Mouse (Mus musculus): ENCODE results near the gene Kcnq2. TPM values are rescaled to one million over a fixed set of nuclear protein-coding genes. Genes with fewer than 3 reads are reported as not detected.

Gene Kcnq2
- polyA plus RNA-seq, 1 experiment from 2014 or later: 0.19 TPM

- Histone ChIP-seq H3K36me3 (no peaks in the 10 kb centered on the region), H3K4me3 (no peak overlapping the region), H3K27me3 (replicated peaks) (peaks cover 80% of the 10 kb centered on the region), H3K4me1 (no peaks in the 10 kb centered on the region), H3K4me2 (no peak overlapping the region), H3K9me3 (no peaks in the 10 kb centered on the region), H3K9ac (no peak overlapping the region), H3K27ac (replicated peaks) (no peak overlapping the region)
- 47% methylated on average over 7 of the region's 7 CpGs for WGBS
- no peak for ATAC-seq (ENCODE audit: extremely low read depth, insufficient number of reproducible peaks, low FRiP score, low TSS enrichment)
Observed at GRCm38 (mm10) chr2:181125726-181126455, 9.2 kb downstream of the Kcnq2 start.

GRCm38 (mm10) chr2:181122642-181123041 is 12.5 kb downstream of the Kcnq2 start:
- no peaks in the 10 kb centered on the region for H3K4me1 ChIP-seq
- H3K9ac ChIP-seq: no peak overlapping the region
- no peak overlapping the region for H3K27ac ChIP-seq (replicated peaks)

GRCm38 (mm10) chr2:181120922-181121449 is 14.1 kb downstream of the Kcnq2 start:
- Histone ChIP-seq H3K9me3 (no peaks in the 10 kb centered on the region), H3K4me1 (no peaks in the 10 kb centered on the region), H3K36me3 (no peaks in the 10 kb centered on the region), H3K4me2 (no peak overlapping the region), H3K9ac (no peak overlapping the region), H3K4me3 (no peak overlapping the region), H3K27me3 (replicated peaks) (peaks cover 88% of the 10 kb centered on the region), H3K27ac (replicated peaks) (no peak overlapping the region)
- 73% methylated on average over 4 of the region's 4 CpGs for WGBS
- ATAC-seq (ENCODE audit: extremely low read depth, insufficient number of reproducible peaks, low FRiP score, low TSS enrichment): no peak

More at GRCm38 (mm10) chr2:181122642-181123041, 12.5 kb downstream of the Kcnq2 start:
- no peaks in the 10 kb centered on the region for H3K9me3 ChIP-seq
- H3K4me2 ChIP-seq: no peak overlapping the region
- peaks cover 88% of the 10 kb centered on the region for H3K27me3 ChIP-seq (replicated peaks)
- no peak for ATAC-seq (ENCODE audit: extremely low read depth, insufficient number of reproducible peaks, low FRiP score, low TSS enrichment)
- no peak overlapping the region for H3K4me3 ChIP-seq
- no peaks in the 10 kb centered on the region for H3K36me3 ChIP-seq

- 25% methylated on average over 10 of the region's 10 CpGs for WGBS
- Histone ChIP-seq H3K27ac (replicated peaks) (no peak overlapping the region), H3K9ac (no peak overlapping the region), H3K4me2 (no peak overlapping the region), H3K27me3 (replicated peaks) (peaks cover 80% of the 10 kb centered on the region), H3K36me3 (no peaks in the 10 kb centered on the region), H3K4me3 (no peak overlapping the region), H3K9me3 (no peaks in the 10 kb centered on the region), H3K4me1 (no peaks in the 10 kb centered on the region)
- ATAC-seq (ENCODE audit: extremely low read depth, insufficient number of reproducible peaks, low FRiP score, low TSS enrichment): no peak
Observed at GRCm38 (mm10) chr2:181119952-181120351, 15.1 kb downstream of the Kcnq2 start.

- peaks cover 71% of the 10 kb centered on the region for H3K27me3 ChIP-seq (replicated peaks)
- H3K9me3 ChIP-seq: no peaks in the 10 kb centered on the region
- H3K36me3 ChIP-seq: no peaks in the 10 kb centered on the region
- H3K4me3 ChIP-seq: no peak overlapping the region
- no peak for ATAC-seq (ENCODE audit: extremely low read depth, insufficient number of reproducible peaks, low FRiP score, low TSS enrichment)
- H3K27ac ChIP-seq (replicated peaks): no peak overlapping the region
- H3K9ac ChIP-seq: no peak overlapping the region
- WGBS: 73% methylated on average over 5 of the region's 5 CpGs
- no peaks in the 10 kb centered on the region for H3K4me1 ChIP-seq
- H3K4me2 ChIP-seq: no peak overlapping the region
Observed at GRCm38 (mm10) chr2:181116436-181116835, 18.7 kb downstream of the Kcnq2 start.

- no peak overlapping the region for H3K4me3 ChIP-seq
- H3K4me2 ChIP-seq: no peak overlapping the region
- no peaks in the 10 kb centered on the region for H3K9me3 ChIP-seq
- 53% methylated on average over 3 of the region's 3 CpGs for WGBS
- no peaks in the 10 kb centered on the region for H3K4me1 ChIP-seq
- H3K36me3 ChIP-seq: no peaks in the 10 kb centered on the region
- peaks cover 62% of the 10 kb centered on the region for H3K27me3 ChIP-seq (replicated peaks)
- no peak for ATAC-seq (ENCODE audit: extremely low read depth, insufficient number of reproducible peaks, low FRiP score, low TSS enrichment)
- H3K9ac ChIP-seq: no peak overlapping the region
- no peak overlapping the region for H3K27ac ChIP-seq (replicated peaks)
Observed at GRCm38 (mm10) chr2:181115367-181115766, 19.7 kb downstream of the Kcnq2 start.

- peaks cover 49% of the 10 kb centered on the region for H3K27me3 ChIP-seq (replicated peaks)
- H3K27ac ChIP-seq (replicated peaks): no peak overlapping the region
- no peaks in the 10 kb centered on the region for H3K4me1 ChIP-seq
- H3K9ac ChIP-seq: no peak overlapping the region
- H3K9me3 ChIP-seq: no peaks in the 10 kb centered on the region
- H3K4me2 ChIP-seq: no peak overlapping the region
- H3K4me3 ChIP-seq: no peak overlapping the region
- ATAC-seq (ENCODE audit: extremely low read depth, insufficient number of reproducible peaks, low FRiP score, low TSS enrichment): no peak
- 67% methylated on average over 8 of the region's 8 CpGs for WGBS
- H3K36me3 ChIP-seq: no peaks in the 10 kb centered on the region
Observed at GRCm38 (mm10) chr2:181113762-181114361, 21.2 kb downstream of the Kcnq2 start.

GRCm38 (mm10) chr2:181111665-181112064 is 23.4 kb downstream of the Kcnq2 start:
- ATAC-seq (ENCODE audit: extremely low read depth, insufficient number of reproducible peaks, low FRiP score, low TSS enrichment): no peak
- H3K9ac ChIP-seq: no peak overlapping the region
- H3K36me3 ChIP-seq: no peaks in the 10 kb centered on the region
- H3K4me1 ChIP-seq: no peaks in the 10 kb centered on the region
- no peaks in the 10 kb centered on the region for H3K9me3 ChIP-seq
- H3K4me3 ChIP-seq: no peak overlapping the region
- H3K4me2 ChIP-seq: no peak overlapping the region
- WGBS: 84% methylated on average over 1 of the region's 1 CpGs
- H3K27ac ChIP-seq (replicated peaks): no peak overlapping the region
- peaks cover 31% of the 10 kb centered on the region for H3K27me3 ChIP-seq (replicated peaks)

- no peak overlapping the region for H3K27ac ChIP-seq (replicated peaks)
- no peak for ATAC-seq (ENCODE audit: extremely low read depth, insufficient number of reproducible peaks, low FRiP score, low TSS enrichment)
Observed at GRCm38 (mm10) chr2:181104111-181104510, 31.0 kb downstream of the Kcnq2 start.

GRCm38 (mm10) chr2:181102161-181102560 is 32.9 kb downstream of the Kcnq2 start:
- H3K36me3 ChIP-seq: no peaks in the 10 kb centered on the region
- H3K4me3 ChIP-seq: no peak overlapping the region
- H3K9me3 ChIP-seq: no peaks in the 10 kb centered on the region
- no peak overlapping the region for H3K4me2 ChIP-seq
- H3K27me3 ChIP-seq (replicated peaks): peaks cover 58% of the 10 kb centered on the region
- WGBS: 54% methylated on average over 2 of the region's 2 CpGs
- no peak overlapping the region for H3K9ac ChIP-seq
- no peak for ATAC-seq (ENCODE audit: extremely low read depth, insufficient number of reproducible peaks, low FRiP score, low TSS enrichment)
- H3K4me1 ChIP-seq: no peaks in the 10 kb centered on the region
- no peak overlapping the region for H3K27ac ChIP-seq (replicated peaks)

More at GRCm38 (mm10) chr2:181104111-181104510, 31.0 kb downstream of the Kcnq2 start:
- WGBS: 57% methylated on average over 2 of the region's 2 CpGs
- Histone ChIP-seq H3K27me3 (replicated peaks) (peaks cover 41% of the 10 kb centered on the region), H3K4me3 (no peak overlapping the region), H3K4me1 (no peaks in the 10 kb centered on the region), H3K4me2 (no peak overlapping the region), H3K36me3 (no peaks in the 10 kb centered on the region), H3K9ac (no peak overlapping the region), H3K9me3 (no peaks in the 10 kb centered on the region)

- no peak overlapping the region for H3K4me2 ChIP-seq
- no peak overlapping the region for H3K4me3 ChIP-seq
- H3K9ac ChIP-seq: no peak overlapping the region
- H3K36me3 ChIP-seq: no peaks in the 10 kb centered on the region
- no peak overlapping the region for H3K27ac ChIP-seq (replicated peaks)
- ATAC-seq (ENCODE audit: extremely low read depth, insufficient number of reproducible peaks, low FRiP score, low TSS enrichment): no peak
- no peaks in the 10 kb centered on the region for H3K4me1 ChIP-seq
- H3K9me3 ChIP-seq: no peaks in the 10 kb centered on the region
- peaks cover 63% of the 10 kb centered on the region for H3K27me3 ChIP-seq (replicated peaks)
- WGBS: 64% methylated on average over 1 of the region's 1 CpGs
Observed at GRCm38 (mm10) chr2:181101626-181102025, 33.5 kb downstream of the Kcnq2 start.

GRCm38 (mm10) chr2:181100087-181100486 is 35.0 kb downstream of the Kcnq2 start:
- Histone ChIP-seq H3K4me2 (no peak overlapping the region), H3K27ac (replicated peaks) (no peak overlapping the region), H3K27me3 (replicated peaks) (peaks cover 75% of the 10 kb centered on the region), H3K9ac (no peak overlapping the region), H3K4me1 (no peaks in the 10 kb centered on the region), H3K4me3 (no peak overlapping the region), H3K36me3 (no peaks in the 10 kb centered on the region), H3K9me3 (no peaks in the 10 kb centered on the region)
- 73% methylated on average over 2 of the region's 2 CpGs for WGBS
- ATAC-seq (ENCODE audit: extremely low read depth, insufficient number of reproducible peaks, low FRiP score, low TSS enrichment): no peak

Measured in heart, embryonic 13.5 days (tissue).